ENCODE assay signal across 17 mouse cellular contexts in the genomic region with DNA sequence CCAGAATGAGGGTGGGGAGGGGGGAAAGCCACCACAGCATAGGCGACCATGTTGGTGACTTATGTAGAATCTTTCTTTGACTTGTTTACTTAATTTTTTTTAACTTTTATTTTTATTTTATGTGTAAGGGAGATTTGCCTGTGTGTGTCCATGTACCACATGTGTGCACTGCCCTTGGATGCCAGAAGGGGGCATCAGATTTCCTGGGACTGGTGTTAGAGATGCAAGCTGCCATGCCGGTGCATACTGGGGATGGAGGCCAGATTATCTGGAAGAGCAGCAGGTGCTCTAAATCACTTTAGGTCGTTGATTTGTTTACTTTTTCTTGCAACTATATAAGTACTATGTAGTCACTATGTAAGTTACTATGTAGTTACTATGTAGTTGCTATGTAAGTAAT.
DNase-seq lines count a peak whose midpoint lies in the region; ATAC-seq and TF ChIP-seq lines count a peak whose summit lies in the region.
"Had no signal": no experiment of that assay in that cellular context is flagged by ENCODE, and none has a peak within 500 bp of the region (broad histone marks: within the 10 kb centered on the region; RNA-seq: fewer than 3 reads in every experiment).

No protein-coding gene starts in this region.

- no peak overlapping the region for H3K9ac ChIP-seq in intestine, postnatal 0 days (ENCODE audit: low read depth, low read length)
- H3K9ac ChIP-seq in intestine, embryonic 16.5 days (ENCODE audit: low read depth, low read length) = no peak overlapping the region
- H3K9ac ChIP-seq: forebrain, embryonic 15.5 days; neural tube, embryonic 13.5 days had no signal

- no peak overlapping the region for H3K4me3 ChIP-seq in intestine, postnatal 0 days (ENCODE audit: low read depth, low read length)
- no peak overlapping the region for H3K4me3 ChIP-seq in intestine, embryonic 16.5 days (ENCODE audit: low read length)
- no peak overlapping the region for H3K4me3 ChIP-seq in lung, adult 2 months (replicated peaks; ENCODE audit: extremely low read depth, low read depth, low read length)
- H3K4me3 ChIP-seq: embryonic facial prominence, embryonic 10.5 days; erythroblast, embryonic 14.5 days; forebrain, embryonic 15.5 days; neural tube, embryonic 13.5 days had no signal

- no peak overlapping the region for H3K27ac ChIP-seq in intestine, postnatal 0 days (ENCODE audit: low read depth, low read length)
- no peak overlapping the region for H3K27ac ChIP-seq in intestine, embryonic 16.5 days (ENCODE audit: low read length)
- H3K27ac ChIP-seq: embryonic facial prominence, embryonic 10.5 days; forebrain, embryonic 15.5 days; neural tube, embryonic 13.5 days had no signal

- ATAC-seq in intestine, postnatal 0 days = no peak
- no peak for ATAC-seq in intestine, embryonic 16.5 days
- ATAC-seq: forebrain, embryonic 15.5 days; inflammation-experienced regulatory T-cells, adult 6 months had no signal

- TF ChIP-seq CTCF in intestine, postnatal 0 days (IDR thresholded peaks at IDR 0.05; ENCODE audit: low read depth) = peak; percentile 45
- TF ChIP-seq CTCF in lung, adult 2 months (IDR thresholded peaks at IDR 0.05; ENCODE audit: insufficient read depth, low read length) = 0 out of 2 replicates have a peak, but pooled peaks have one; percentile 6
- TF ChIP-seq CTCF in brain, embryonic 14.5 days (IDR thresholded peaks at IDR 0.05; ENCODE audit: borderline replicate concordance, extremely low read depth, insufficient read depth, insufficient read length) = peak; percentile 46; the same call in 1 of the 2 replicates

- no peak for DNase-seq in lung, adult 2 months
- no peak for DNase-seq in lung, adult 18-20 months
- peak; percentile 12 for DNase-seq in ES-CJ7 (ENCODE audit: low read depth, low spot score)
- no peak for DNase-seq in brain, embryonic 14.5 days (ENCODE audit: low read depth)
- no peak for DNase-seq in thymus, postnatal 36 days
- DNase-seq: cerebellum, postnatal 25 days; heart, postnatal 36 days; kidney, postnatal 14 days; layer of hippocampus, adult 9-11 months had no signal

- WGBS in intestine, postnatal 0 days = 48% methylated on average over 3 of the region's 3 CpGs
- WGBS in intestine, embryonic 16.5 days = 56% methylated on average over 3 of the region's 3 CpGs
- 61% methylated on average over 3 of the region's 3 CpGs for WGBS in lung, adult 2 months

- H3K9me3 ChIP-seq in intestine, postnatal 0 days (ENCODE audit: control insufficient read depth) = no peaks in the 10 kb centered on the region
- no peaks in the 10 kb centered on the region for H3K9me3 ChIP-seq in intestine, embryonic 16.5 days (ENCODE audit: control insufficient read depth, low read length)
- H3K9me3 ChIP-seq: embryonic facial prominence, embryonic 10.5 days; forebrain, embryonic 15.5 days; neural tube, embryonic 13.5 days had no signal

- H3K4me2 ChIP-seq in intestine, postnatal 0 days (replicated peaks; ENCODE audit: low read depth) = no peak overlapping the region
- no peak overlapping the region for H3K4me2 ChIP-seq in intestine, embryonic 16.5 days (ENCODE audit: low read depth, low read length)
- H3K4me2 ChIP-seq: forebrain, embryonic 15.5 days; neural tube, embryonic 13.5 days had no signal

- no peaks in the 10 kb centered on the region for H3K36me3 ChIP-seq in intestine, postnatal 0 days (ENCODE audit: control insufficient read depth, insufficient read depth)
- H3K36me3 ChIP-seq in intestine, embryonic 16.5 days (ENCODE audit: control insufficient read depth, insufficient read depth, low read length) = no peaks in the 10 kb centered on the region
- H3K36me3 ChIP-seq: embryonic facial prominence, embryonic 10.5 days; forebrain, embryonic 15.5 days; neural tube, embryonic 13.5 days had no signal

- no peak for TF ChIP-seq POLR2A in lung, adult 2 months (IDR thresholded peaks at IDR 0.05; ENCODE audit: borderline replicate concordance, extremely low read depth, low read depth, low read length)
- no peak for TF ChIP-seq POLR2A in brain, embryonic 14.5 days (IDR thresholded peaks at IDR 0.05; ENCODE audit: borderline replicate concordance, extremely low read depth, insufficient read depth, insufficient read length, poor library complexity, severe bottlenecking)

- 0 out of 2 replicates have a peak, but pooled peaks cover 5% of the 10 kb centered on the region for H3K27me3 ChIP-seq in intestine, postnatal 0 days (replicated peaks; ENCODE audit: control insufficient read depth, insufficient read depth, low read length)
- H3K27me3 ChIP-seq in intestine, embryonic 16.5 days (replicated peaks; ENCODE audit: control insufficient read depth, insufficient read depth, low read length) = 0 out of 2 replicates have a peak, but pooled peaks cover 4% of the 10 kb centered on the region
- H3K27me3 ChIP-seq: CH12.LX; forebrain, embryonic 15.5 days had no signal

- no peaks in the 10 kb centered on the region for H3K4me1 ChIP-seq in intestine, postnatal 0 days (replicated peaks; ENCODE audit: control insufficient read depth, insufficient read depth, low read length)
- H3K4me1 ChIP-seq in intestine, embryonic 16.5 days (ENCODE audit: control insufficient read depth, insufficient read depth, low read length) = no peaks in the 10 kb centered on the region
- no peaks in the 10 kb centered on the region for H3K4me1 ChIP-seq in lung, adult 2 months (ENCODE audit: control insufficient read depth, insufficient read depth, low read length)
